Mouse (Mus musculus) heart, embryonic 14.5 days (tissue): Measurements from ENCODE around the gene Fasn. TPM values are rescaled to one million over a fixed set of nuclear protein-coding genes. Genes with fewer than 3 reads are reported as not detected.

Experiments used
- polyA plus RNA-seq: library from polyadenylated mRNA; unstranded; fragments of >200 nt; fragmentation: Nextera tagmentation; extraction: Ambion mirVana; gene quantifications from 2 replicates; pipeline ENCODE4 v1.2.1, GENCODE M21; 2014

Gene Fasn
- polyA plus RNA-seq, 1 experiment from 2014 or later, result 29.6 TPM

Other genes with a start within 250 kb of the Fasn start
- 360 and 367 TPM in 2 replicates for gene Arhgdia, start 242.9 kb downstream of the Fasn start, polyA plus RNA-seq
- 251 and 254 TPM in 2 replicates for gene Alyref, start 226.2 kb downstream of the Fasn start, polyA plus RNA-seq
- gene Anapc11, start 226.1 kb downstream of the Fasn start, polyA plus RNA-seq, result 223 and 251 TPM in 2 replicates
- 17.5 and 18.9 TPM in 2 replicates for gene Npb, start 216.1 kb downstream of the Fasn start, polyA plus RNA-seq
- 72.0 and 73.2 TPM in 2 replicates for gene Pcyt2, start 206.6 kb downstream of the Fasn start, polyA plus RNA-seq
- gene Sirt7, start 199.3 kb downstream of the Fasn start, polyA plus RNA-seq, result 17.6 and 18.5 TPM in 2 replicates
- gene Mafg, start 190.9 kb downstream of the Fasn start, polyA plus RNA-seq, result 16.6 and 18.1 TPM in 2 replicates
- gene Pycr1, start 180.8 kb downstream of the Fasn start, polyA plus RNA-seq, result 17.1 and 22.3 TPM in 2 replicates
- gene Myadml2, start 176.4 kb downstream of the Fasn start, polyA plus RNA-seq, result 19.4 and 19.5 TPM in 2 replicates
- gene Notum, start 163.4 kb downstream of the Fasn start, polyA plus RNA-seq, result 1.1 and 1.6 TPM in 2 replicates
- 96.6 and 106 TPM in 2 replicates for gene Aspscr1, start 151.6 kb downstream of the Fasn start, polyA plus RNA-seq
- 109 and 135 TPM in 2 replicates for gene Cenpx, start 110.8 kb downstream of the Fasn start, polyA plus RNA-seq
- gene Lrrc45, start 110.6 kb downstream of the Fasn start, polyA plus RNA-seq, result 16.9 and 23.7 TPM in 2 replicates
- gene Rac3, start 103.1 kb downstream of the Fasn start, polyA plus RNA-seq, result 0.69 and 1.9 TPM in 2 replicates
- gene Dcxr, start 97.3 kb downstream of the Fasn start, polyA plus RNA-seq, result 7.7 and 11.9 TPM in 2 replicates
- gene Cbr2, start 92.4 kb downstream of the Fasn start, polyA plus RNA-seq, result 1.7 and 4.7 TPM in 2 replicates
- 1.9 and 2.9 TPM in 2 replicates for gene Hmga1b, start 61.8 kb downstream of the Fasn start, polyA plus RNA-seq
- 16.0 and 16.7 TPM in 2 replicates for gene Rfng, start 40.3 kb downstream of the Fasn start, polyA plus RNA-seq
- 138 and 151 TPM in 2 replicates for gene Gps1, start 40.3 kb downstream of the Fasn start, polyA plus RNA-seq
- gene Dus1l, start 28.1 kb downstream of the Fasn start, polyA plus RNA-seq, result 43.6 and 44.5 TPM in 2 replicates
- 4.2 and 4.8 TPM in 2 replicates for gene Ccdc57, start 108.3 kb upstream of the Fasn start, polyA plus RNA-seq
- gene Slc16a3, start 123.9 kb upstream of the Fasn start, polyA plus RNA-seq, result 82.5 and 111 TPM in 2 replicates
- gene Csnk1d, start 166.8 kb upstream of the Fasn start, polyA plus RNA-seq, result 45.1 and 45.6 TPM in 2 replicates
- gene Cd7, start 214.9 kb upstream of the Fasn start, polyA plus RNA-seq, result not detected in 2 replicates
- gene Sectm1b, start 239.0 kb upstream of the Fasn start, polyA plus RNA-seq, result not detected in 2 replicates